Mouse (Mus musculus) testis, postnatal 10 days (tissue): ENCODE measurements at regions not wholly inside any gene's neighbourhood (a gene's known extent, or its start where the extent isn't known, plus 50 kb on each side); places are given as distances from the start of the nearest gene placed in this dataset.
"Not testable (repeated sequence)": the region's sequence is repeated elsewhere in the genome, so short reads cannot be mapped to it uniquely, and the experiment has no call there.

Source experiments
- DNase-seq: peaks from one replicate; pipeline ENCODE4 v3.0.0; 2021; ENCODE audit warnings: low spot score

DNA sequence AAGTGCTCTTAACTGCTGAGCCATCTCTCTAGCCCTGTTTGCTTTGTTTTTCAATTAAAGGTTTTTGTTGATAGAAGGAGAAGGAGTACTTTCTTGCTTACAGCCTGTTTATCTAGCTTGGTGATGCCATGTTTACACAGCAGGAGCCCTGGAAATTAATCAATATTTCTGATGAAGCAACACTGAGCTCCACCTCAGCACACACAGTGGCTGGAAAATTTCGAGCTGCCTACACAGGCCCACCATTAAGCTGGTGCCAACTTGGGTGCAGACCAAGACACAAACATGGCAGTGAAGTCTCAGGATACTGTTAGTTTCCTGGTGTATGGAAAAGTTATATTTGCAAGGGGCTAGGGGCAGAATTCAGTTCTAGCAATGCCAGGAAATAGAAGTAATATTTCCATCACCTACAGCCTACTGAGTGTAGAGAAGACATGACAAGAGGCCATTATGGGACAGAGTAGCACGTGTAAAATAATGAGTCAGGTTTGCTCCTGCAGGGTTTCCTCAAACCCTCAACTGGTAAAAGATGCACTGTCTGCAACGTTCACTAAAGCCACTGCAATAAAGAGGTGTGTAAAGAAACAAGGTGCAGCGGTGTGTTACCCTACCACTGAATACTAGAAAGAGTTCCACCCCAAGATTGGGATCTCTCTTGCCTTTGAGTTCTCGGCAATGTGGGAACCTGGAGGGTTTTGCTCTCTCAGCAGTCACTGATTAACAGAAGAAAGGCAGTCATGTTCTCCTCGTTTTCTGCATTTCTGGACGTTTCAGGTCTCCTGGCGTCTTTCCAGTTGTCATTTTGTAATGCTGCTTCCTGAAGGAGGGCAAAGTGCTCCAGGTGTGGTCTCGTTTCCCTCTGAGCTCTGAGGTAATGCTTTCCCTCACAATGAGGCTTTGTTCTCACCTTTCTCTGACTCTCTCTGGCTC is 108.8 kb upstream of the Fhl2 start:
- DNase-seq: no peak

DNA sequence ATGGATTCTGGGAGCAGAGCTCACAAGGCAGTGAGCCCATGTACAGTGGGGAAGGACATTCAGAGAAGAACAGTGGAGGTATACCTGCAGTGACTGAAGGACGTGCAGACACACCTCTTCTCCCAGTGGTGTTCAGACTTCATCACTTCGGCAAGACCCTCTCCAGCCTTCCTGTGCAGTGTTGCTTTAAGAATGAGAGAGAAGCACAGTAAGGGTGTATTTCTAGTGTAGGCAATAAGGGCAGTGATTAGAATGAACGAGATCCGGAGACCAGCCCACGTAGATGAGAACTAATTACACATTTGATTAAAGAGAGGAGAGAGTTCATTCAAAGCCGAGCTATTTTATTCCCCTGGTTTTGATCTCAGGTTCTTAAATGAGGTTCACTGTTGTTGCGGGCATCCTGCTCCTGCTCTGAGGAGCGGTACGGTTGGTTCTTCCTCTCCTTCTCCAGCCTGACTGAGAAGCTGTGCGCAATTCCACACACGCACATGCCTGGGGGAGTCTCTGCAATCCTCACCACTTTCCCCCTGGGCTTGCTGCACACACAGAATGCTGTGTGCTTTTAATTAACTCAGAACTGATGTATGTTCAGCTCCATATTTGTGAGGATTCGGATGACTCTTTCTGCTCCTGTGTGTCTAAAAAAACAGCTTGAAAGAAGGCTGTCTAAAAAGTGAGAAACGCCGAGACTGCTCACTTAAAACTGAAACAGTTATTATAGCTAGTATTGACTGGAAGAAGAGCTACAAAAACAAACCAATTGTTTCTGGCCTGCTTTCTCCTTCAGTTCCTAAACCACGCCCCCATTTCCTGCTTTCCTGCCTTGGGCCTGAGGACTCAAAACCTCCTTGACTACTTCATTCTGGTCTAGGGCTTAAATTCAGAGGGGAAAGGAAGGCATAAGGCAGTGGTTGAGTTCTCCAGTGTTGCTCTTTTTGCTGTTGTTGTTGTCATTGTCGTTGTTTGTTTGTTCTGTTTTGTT is 114.2 kb upstream of the Fhl2 start:
- DNase-seq: no peak

DNA sequence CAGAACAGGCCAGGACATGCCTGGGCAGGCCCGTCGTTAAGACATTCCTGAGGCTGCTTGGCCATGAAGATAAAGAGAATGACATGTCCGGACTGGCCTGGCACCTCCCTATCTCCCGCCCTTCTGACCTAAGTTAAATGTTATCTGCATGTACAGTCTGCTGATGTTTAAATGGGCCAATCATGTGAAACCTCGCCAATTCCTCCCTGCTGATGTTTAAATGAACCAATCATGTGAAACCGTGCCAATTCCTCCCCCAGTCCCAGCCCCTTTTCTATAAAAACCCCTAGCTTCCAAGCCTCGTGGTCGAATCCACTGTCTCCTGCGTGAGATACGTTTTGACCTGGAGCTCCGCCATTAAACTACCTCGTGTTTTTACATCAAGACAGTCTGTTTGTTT is 119.5 kb upstream of the Fhl2 start:
- not testable (repeated sequence) for DNase-seq

DNA sequence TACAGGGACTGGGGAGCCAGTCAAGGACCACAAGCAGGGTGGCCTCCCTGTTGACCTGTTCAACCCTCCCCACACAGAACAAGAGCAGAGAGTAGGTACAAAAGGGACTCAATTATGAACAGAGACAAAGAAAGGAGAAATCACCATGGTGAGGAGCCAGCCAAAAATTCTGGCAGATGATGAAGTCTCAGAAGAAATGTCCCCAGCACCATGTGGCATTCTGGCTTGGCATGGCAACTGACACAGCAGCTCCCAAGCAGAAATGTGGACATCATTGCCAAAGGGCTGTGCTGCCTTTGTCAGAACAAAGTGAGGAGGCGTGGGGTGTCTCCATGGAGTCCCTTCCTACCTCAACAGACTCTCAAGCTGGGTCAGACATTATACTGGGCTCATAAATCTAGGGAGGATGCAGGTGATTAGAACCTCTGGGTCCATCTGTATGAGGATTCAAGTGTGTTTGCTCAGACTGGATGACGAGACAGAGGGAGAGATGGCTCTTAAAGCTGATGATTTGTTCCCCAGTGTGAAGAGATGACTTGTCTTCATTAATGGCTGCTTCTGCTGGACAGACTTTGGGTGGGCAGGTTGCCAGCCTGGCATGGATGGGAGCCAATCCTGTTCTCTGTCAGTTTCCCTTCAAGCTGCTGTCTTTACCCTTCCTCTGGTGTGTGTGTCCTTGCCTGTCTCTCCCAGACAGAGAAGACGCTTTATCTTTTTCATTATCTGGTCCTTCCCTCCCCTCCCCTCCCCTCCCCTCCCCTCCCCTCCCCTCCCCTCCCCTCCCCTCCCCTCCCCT is 120.5 kb upstream of the Fhl2 start:
- peak; percentile 46 for DNase-seq

DNA sequence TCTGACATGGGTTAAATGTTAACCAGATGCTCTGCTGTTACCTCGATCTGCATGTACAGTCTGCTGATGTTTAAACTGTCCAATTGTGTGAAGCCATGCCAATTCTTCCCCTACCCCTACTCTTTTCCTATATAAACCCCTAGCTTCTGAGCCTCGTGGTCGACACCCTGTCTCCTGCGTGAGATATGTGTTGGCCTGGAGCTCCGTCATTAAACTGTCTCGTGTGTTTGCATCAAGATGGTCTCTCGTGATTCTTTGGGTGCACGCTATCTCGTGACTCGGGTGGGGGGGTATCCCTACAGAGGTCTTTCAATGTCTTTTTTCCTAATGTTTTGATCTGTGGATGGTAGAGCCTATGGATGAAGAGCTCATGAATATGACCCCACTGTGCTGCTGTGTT is 110.9 kb upstream of the Nck2 start:
- DNase-seq: not testable (repeated sequence)

DNA sequence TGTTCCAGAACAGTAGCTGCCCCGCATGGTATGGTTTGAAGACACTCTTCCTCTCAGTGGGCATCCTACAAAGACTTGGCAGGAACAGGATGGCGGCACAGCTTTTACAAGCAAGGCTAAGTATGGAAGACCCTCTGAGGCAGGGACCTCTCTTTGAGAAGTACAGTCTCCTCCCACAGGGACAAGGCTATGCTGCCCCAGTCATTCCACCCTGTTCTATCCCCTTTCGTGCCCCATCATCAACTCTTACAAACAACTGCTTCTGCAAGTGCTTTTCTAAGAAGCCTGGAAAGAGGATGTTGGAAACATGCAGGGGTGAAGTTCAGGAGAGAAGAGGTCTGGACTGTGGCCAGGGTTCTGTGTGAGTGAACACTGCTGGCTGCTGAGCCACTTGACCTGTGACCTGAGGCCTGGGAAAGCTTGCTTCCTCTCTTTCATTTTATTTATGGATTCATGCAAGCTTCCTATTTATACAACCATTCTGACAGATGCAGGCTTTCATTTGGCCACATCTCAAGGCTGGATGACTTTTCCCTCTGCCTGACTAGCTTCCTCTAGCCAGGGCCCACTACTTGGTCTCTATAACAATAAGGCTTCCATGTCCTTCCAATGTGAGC is 107.1 kb upstream of the Nck2 start:
- DNase-seq: peak; percentile 45

DNA sequence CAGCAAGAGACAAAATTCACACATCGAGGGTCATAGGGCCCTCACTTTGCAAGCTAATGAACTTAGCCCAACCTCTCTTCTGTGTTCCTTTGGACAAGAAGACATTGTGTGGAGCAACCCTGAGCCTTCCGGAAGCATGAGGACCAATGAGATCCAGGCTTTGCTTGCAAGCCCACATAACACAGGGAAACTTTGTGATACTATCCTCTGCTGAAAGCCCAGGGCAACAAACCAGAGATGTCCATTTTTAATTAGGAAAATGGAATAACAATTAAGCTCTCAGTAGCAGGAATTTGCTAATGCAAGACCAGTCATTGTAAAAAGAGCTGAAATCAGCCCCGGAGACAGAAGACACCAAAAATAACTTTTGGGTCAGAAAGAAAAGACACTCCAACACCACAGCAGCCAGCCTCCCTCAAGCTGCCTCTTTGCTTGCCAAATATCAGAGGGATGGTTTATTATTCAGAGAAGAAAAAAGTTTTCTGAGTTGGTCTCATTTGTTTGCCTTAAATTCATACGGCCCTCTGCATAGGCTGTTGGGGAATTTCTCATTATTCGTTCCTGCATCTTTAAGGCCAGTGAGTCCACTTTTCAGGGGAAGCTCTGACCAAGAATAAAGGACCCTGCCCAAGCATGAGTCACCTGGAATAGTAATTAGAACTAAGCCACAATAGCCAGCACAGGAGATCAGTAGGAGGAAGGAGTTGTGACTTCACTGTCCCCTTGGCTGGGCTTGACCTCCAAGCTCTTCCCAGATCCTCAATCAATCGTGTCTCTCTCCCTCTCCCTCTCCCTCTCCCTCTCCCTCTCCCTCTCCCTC is 106.1 kb upstream of the Nck2 start:
- no peak for DNase-seq

DNA sequence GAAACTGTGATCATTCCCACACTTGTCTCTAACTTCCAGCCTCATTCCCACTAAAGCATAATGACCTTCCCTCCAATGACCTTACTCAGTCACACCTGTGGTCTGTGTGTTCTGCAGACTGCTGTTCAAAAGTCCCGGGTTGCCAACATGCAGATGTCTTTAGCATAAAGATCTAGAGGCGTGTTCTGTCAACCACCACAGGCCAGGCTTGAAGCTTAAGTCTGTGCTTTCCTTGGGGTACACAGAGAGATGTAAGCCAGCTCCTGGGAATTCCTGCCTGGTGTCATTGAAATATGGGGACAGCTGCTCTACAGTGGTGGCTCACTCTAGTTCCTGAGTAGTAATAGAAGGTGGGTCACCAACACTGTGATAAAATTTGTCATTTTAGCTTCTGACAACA is 101.5 kb upstream of the Nck2 start:
- no peak for DNase-seq

DNA sequence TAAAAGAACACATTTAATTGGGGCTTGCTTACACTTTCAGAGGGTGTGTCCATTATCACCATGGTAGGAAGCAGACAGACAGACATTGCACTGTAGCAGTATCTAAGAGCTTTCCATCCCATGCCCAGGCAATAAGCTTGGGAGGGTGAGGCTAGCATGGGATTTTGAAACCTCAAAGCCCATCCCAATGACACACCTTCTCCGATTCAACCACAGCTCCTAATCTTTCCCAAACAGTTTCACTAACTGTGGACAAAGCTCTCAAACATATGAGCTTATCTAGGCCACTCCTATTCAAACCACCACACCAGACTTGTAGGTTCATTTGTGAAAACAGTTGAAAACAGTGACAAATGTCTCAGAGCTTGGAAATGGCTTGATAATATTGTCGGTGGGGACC is 101.0 kb upstream of the Nck2 start:
- DNase-seq: no peak

DNA sequence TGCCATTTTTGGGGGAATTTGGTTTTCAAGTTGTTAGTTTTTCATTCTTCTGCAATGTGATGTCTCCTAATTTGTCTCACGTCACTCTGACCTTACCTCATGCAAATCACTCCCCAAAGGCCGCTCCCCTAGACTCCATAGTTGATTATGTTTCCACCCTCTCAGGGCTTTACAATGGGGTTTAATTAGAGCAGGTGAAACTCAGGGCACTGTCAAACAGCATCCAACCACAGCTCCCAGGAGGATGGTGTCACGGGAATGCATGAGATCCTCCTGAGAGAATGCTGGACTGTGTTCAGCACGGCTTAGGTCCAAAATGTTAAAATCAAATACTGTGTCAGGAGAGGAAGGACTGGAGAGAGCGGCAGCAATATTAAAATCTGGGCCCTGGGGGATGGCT is 100.4 kb upstream of the Nck2 start:
- DNase-seq: no peak

DNA sequence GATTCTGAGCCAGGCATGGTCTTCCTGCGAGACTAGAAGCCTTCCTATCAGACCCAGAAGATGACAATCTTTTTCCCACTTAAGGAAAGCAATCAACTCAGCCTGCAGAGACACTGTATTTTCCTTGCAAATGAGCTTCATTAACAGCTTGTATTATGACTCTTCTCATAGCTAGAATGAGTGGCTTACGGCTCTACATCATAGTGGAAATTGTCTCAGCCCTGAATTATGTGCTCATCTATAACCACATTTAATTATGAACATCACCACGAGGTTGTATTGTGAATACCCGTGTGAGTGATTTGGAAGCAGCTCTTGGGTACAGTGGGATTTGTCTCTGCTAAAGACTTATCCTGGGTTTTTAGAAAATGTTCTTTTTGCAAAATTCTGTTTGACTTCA is 97.2 kb upstream of the Nck2 start:
- no peak for DNase-seq

DNA sequence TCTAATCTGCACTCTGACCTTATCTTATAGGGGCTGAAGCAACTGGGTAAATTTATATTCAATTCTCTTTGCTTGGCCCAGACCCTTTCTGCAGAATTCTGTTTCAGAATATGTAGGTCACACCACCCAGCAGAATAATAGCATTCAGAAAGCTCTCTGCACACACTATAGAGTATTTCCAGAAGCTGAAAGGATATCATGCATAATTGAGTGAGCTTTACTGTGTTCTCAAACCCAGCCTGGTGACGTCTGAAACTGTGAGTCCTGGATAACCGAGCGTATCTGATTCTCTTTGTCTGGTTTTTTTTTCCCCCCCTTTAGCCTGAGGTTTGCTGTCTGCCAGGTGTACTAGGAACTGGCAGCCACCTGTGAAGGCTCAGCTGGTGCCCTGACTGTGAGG is 94.4 kb upstream of the Nck2 start:
- DNase-seq: no peak

DNA sequence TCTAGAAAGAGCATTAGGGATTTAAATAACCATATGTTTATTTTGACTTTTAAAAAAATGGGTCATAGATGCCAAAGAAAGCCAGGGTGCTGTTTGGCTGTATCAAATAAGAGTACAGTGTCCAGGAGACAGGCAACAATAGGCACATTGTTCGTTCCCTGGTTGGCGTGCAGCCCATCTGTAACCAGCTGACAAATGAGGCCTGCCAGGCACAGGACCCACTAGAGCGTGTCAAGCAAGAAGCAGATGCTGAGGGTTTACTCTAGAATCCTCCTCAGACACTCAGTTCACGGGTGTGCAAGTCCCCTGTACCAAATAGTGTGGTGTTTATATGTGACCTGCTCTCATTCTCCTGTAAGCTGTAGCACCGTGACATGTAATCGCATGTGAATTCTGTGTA is 86.2 kb upstream of the Nck2 start:
- DNase-seq: peak; percentile 82

DNA sequence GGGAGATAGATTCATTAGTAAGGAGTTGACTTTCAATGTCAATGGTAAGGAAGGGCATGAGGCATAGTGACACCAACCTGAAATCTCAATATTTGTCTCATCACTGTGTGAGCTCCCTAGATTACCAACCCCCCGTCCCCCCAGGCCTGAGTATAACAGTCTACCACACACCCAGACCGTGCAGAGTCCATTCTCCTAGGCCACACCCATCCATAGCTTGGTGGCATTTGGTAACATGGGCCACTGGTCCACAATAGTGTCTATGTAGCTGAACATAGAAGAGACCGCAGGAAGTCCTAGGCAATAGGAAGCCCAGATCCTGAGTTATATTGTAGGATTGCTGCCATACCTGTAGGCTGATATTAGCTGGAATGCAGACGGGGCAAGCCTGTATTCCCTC is 84.7 kb upstream of the Nck2 start:
- no peak for DNase-seq

DNA sequence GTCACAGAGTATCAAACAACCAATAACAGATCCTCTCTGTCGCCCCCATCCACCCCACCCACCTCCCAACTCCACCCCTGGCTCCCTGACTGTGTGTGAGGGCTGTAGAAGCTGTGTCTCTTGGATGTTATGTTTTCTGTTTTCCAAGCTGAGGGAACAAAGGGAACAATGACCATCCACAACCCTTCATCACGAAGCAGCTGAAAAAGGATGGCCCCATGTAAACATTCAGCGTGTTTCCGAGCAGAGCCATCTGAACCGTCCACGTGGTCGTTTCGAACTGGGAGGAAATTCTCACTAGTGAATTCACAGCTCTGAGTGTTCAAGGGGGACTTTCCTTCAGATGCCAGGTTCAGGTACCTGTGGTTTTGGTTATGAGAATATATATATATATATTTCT is 84.1 kb upstream of the Nck2 start:
- DNase-seq: no peak

DNA sequence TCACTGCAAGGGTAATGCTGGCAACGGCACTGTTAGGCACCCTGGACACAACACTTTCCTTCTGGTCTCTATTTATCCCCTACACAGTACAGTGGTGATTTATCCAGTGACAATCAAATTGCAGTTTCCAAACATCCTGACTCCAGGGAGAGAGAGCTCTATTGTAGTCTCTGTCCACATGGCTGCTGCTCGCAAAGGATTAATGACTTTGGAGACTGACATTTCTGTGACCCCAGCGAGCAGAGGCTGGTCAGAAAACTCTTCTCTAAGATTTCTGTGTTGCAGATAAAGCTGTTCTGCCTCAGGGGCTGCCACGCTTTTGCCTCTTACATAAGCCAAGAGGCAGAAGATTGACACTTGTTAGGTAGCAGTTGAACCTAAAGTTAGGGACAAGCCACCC is 83.6 kb upstream of the Nck2 start:
- no peak for DNase-seq

DNA sequence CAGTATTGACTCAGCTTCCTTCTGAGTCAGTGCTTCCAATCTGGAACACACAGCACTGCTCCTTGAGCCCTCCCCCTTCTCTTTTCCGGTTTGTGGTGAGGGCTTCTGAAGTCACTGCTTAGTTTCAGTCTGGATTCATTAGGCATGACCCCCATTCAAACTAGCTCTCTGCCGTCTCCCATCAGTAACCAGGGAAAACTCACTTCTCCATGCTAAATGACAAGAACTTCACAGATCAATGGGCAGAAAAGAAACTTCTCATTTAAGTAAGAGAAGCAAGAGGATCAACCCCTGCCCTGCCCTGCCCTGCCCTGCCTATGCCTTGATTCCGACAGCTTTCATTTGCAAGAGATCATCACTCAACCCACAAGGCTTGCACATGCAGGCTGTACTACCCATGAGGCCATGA is 82.9 kb upstream of the Nck2 start:
- no peak for DNase-seq

DNA sequence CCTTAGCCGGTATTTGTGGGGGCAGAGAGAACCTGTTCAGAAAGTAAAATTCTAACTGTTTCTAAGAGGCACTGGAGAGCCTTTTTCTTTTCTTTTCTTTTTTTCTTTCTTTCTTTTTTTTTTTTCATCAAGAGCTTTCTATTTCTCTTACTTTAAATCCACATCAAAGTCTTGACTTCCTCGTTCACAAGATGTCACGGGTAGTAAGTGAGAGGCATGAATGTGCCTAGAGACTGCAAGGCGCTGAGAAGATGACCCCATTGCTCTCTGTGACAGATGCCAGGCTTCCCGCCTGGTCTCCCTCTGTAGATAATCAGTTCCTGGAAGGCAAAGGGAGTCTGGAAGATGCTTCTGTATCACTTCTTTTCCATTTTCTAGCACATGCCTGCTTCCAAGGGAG is 82.2 kb upstream of the Nck2 start:
- DNase-seq: no peak

DNA sequence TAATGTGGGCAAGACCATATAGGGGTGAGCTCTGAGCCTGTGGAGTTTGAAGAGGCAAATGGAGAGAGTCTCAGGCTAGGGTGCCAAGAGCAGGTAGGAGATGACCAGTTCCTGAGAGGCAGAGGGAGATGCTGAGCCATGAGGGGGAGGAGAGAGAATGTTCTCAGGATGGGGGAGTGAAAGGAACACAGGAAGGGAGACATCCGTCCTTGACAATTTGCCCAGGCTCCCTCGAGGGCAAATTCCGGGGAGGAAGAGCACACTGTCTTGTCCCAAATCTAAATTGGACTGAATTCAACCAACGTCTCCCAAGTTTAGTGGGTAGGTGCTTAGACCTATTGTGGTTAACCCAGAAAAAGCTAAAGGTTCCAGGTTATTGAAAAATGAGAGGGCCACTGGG is 81.2 kb upstream of the Nck2 start:
- DNase-seq: peak; percentile 63

DNA sequence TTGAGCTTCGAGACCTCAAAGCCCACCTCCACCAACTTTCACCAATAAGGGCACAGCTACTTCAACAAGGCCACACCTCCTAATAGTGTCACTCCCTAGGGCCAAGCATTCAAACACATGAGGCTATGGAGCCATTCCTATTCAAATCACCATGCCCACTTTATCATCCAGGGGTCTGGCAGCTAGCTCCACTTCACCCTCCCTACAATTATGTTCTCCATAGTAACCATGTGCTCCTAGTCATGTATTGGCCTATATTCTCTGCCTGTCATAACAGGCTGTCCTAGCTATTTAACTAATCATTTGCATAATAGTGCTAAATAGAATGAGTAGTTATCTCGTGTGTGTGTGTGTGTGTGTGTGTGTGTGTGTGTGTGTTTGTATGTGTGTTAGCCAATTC is 77.9 kb upstream of the Nck2 start:
- DNase-seq: no peak
